Mouse (Mus musculus) embryonic fibroblast, embryonic 13.5 days (primary cell): ENCODE data around the gene Dgat2.

Experiments used
- CTCF ChIP-seq: IDR thresholded peaks from 2 replicates; pipeline ENCODE4 v1.5.1; 2011; ENCODE audit warnings: mild to moderate bottlenecking, control low read depth, low read length, moderate library complexity, borderline replicate concordance; ENCODE audit not compliant: insufficient read depth
- POLR2A ChIP-seq: IDR thresholded peaks from 2 replicates; pipeline ENCODE4 v1.6.1; 2011; ENCODE audit warnings: low read depth, mild to moderate bottlenecking, control low read depth, low read length, moderate library complexity

DNA sequence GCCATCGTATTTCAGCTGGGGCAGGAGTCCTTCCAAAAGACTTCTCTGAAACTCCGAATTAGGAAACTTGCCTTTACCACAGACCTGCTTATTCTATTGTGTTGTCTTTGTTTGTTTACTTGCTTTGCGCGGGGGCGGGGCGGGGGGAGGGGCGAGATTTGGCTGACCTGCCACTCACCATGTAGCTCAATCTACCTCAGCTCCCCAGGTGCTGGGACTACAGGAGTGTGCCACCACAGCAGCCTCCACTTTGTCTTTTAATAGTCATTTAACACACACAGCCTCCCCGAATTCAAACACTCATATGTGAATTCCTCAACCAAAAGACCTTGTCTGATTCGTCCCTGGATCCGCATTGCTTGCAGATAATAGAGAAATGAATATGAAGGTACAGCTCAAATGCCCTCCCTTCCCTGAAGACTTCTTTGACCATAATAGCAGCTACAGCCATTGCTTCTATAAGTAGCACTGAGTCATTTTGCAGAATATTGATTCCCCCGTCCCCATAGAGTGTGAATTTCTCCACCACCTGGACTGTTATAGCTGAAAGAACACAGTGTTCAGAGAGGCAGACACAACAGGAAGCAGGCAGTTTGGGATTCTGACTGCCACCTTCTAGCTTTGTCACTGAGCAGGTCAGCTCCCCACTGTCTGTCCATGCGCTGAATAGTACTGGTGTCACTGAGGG, 40.5 kb downstream of the Dgat2 start:
- TF ChIP-seq CTCF: no peak
- no peak for TF ChIP-seq POLR2A
